Mouse (Mus musculus): ENCODE results near the gene Wdr64. TPM values are rescaled to one million over a fixed set of nuclear protein-coding genes. Genes with fewer than 3 reads are reported as not detected.
A peak's percentile ranks its signal among the peaks of the same experiment; 100 is the strongest.

Gene Wdr64
- 0.09 TPM in 1 of 2 replicates, not detected in the other for polyA plus RNA-seq (2014; fragmentation: Nextera tagmentation; extraction: Ambion mirVana)

- H3K9ac ChIP-seq: no peak within 1 kb of the TSS
- DNase-seq (ENCODE audit: low spot score): no peak
- 82% methylated on average over 1 of the region's 1 CpGs for WGBS
These were observed at the start of gene Wdr64 for GRCm38 (mm10) chr1:175698293-175698692. Gene Wdr64, plus strand, starts transcription at chr1:175698593.

GRCm38 (mm10) chr1:175648615-175649014 is 49.8 kb upstream of the Wdr64 start:
- Histone ChIP-seq H3K27ac (no peak overlapping the region), H3K4me1 (replicated peaks; ENCODE audit: control insufficient read depth, insufficient read depth, low read length) (no peaks in the 10 kb centered on the region), H3K27me3 (ENCODE audit: control insufficient read depth, insufficient read depth, low read length) (no peaks in the 10 kb centered on the region), H3K36me3 (replicated peaks; ENCODE audit: control insufficient read depth, insufficient read depth) (no peaks in the 10 kb centered on the region), H3K4me2 (replicated peaks) (no peak overlapping the region), H3K4me3 (replicated peaks; ENCODE audit: low read length) (no peak overlapping the region), H3K9ac (no peak overlapping the region), H3K9me3 (ENCODE audit: control insufficient read depth, low read length) (no peaks in the 10 kb centered on the region)
- WGBS: 97% methylated on average over 4 of the region's 4 CpGs
- DNase-seq (ENCODE audit: low spot score) (no peak), ATAC-seq (ENCODE audit: low FRiP score) (no peak)

More at GRCm38 (mm10) chr1:175698293-175698692, at the start of gene Wdr64:
- Histone ChIP-seq H3K4me1 (replicated peaks; ENCODE audit: control insufficient read depth, insufficient read depth, low read length) (no peaks in the 10 kb centered on the region), H3K4me3 (replicated peaks; ENCODE audit: low read length) (no peak within 1 kb of the TSS), H3K9me3 (ENCODE audit: control insufficient read depth, low read length) (no peaks in the 10 kb centered on the region), H3K27ac (no peak within 1 kb of the TSS), H3K36me3 (replicated peaks; ENCODE audit: control insufficient read depth, insufficient read depth) (no peaks in the 10 kb centered on the region), H3K4me2 (replicated peaks) (no peak within 1 kb of the TSS), H3K27me3 (ENCODE audit: control insufficient read depth, insufficient read depth, low read length) (no peaks in the 10 kb centered on the region)
- ATAC-seq (ENCODE audit: low FRiP score): no peak

- no peak overlapping the region for H3K4me3 ChIP-seq (replicated peaks; ENCODE audit: low read length)
These were observed 38.5 kb upstream of the Wdr64 start for GRCm38 (mm10) chr1:175659900-175660299.

GRCm38 (mm10) chr1:175668666-175669405 is 29.6 kb upstream of the Wdr64 start:
- no peak for ATAC-seq (ENCODE audit: low FRiP score)
- DNase-seq (ENCODE audit: low spot score): peak; percentile 53
- WGBS: 84% methylated on average over 5 of the region's 5 CpGs
- no peak overlapping the region for H3K4me3 ChIP-seq (replicated peaks; ENCODE audit: low read length)
- H3K27ac ChIP-seq: no peak overlapping the region
- H3K4me1 ChIP-seq (replicated peaks; ENCODE audit: control insufficient read depth, insufficient read depth, low read length): no peaks in the 10 kb centered on the region
- no peaks in the 10 kb centered on the region for H3K9me3 ChIP-seq (ENCODE audit: control insufficient read depth, low read length)
- H3K27me3 ChIP-seq (ENCODE audit: control insufficient read depth, insufficient read depth, low read length): no peaks in the 10 kb centered on the region
- H3K4me2 ChIP-seq (replicated peaks): no peak overlapping the region
- H3K9ac ChIP-seq: no peak overlapping the region
- no peaks in the 10 kb centered on the region for H3K36me3 ChIP-seq (replicated peaks; ENCODE audit: control insufficient read depth, insufficient read depth)

More at GRCm38 (mm10) chr1:175659900-175660299, 38.5 kb upstream of the Wdr64 start:
- no peaks in the 10 kb centered on the region for H3K27me3 ChIP-seq (ENCODE audit: control insufficient read depth, insufficient read depth, low read length)
- no peak for ATAC-seq (ENCODE audit: low FRiP score)
- H3K4me2 ChIP-seq (replicated peaks): no peak overlapping the region
- no peak overlapping the region for H3K9ac ChIP-seq
- DNase-seq (ENCODE audit: low spot score): no peak
- 90% methylated on average over 4 of the region's 4 CpGs for WGBS
- H3K4me1 ChIP-seq (replicated peaks; ENCODE audit: control insufficient read depth, insufficient read depth, low read length): no peaks in the 10 kb centered on the region
- no peaks in the 10 kb centered on the region for H3K9me3 ChIP-seq (ENCODE audit: control insufficient read depth, low read length)
- no peak overlapping the region for H3K27ac ChIP-seq
- no peaks in the 10 kb centered on the region for H3K36me3 ChIP-seq (replicated peaks; ENCODE audit: control insufficient read depth, insufficient read depth)

- Histone ChIP-seq H3K4me2 (replicated peaks) (no peak overlapping the region), H3K27ac (no peak overlapping the region), H3K36me3 (replicated peaks; ENCODE audit: control insufficient read depth, insufficient read depth) (no peaks in the 10 kb centered on the region), H3K27me3 (ENCODE audit: control insufficient read depth, insufficient read depth, low read length) (no peaks in the 10 kb centered on the region), H3K9ac (no peak overlapping the region), H3K4me3 (replicated peaks; ENCODE audit: low read length) (no peak overlapping the region), H3K9me3 (ENCODE audit: control insufficient read depth, low read length) (no peaks in the 10 kb centered on the region), H3K4me1 (replicated peaks; ENCODE audit: control insufficient read depth, insufficient read depth, low read length) (no peaks in the 10 kb centered on the region)
- ATAC-seq (ENCODE audit: low FRiP score): no peak
- DNase-seq (ENCODE audit: low spot score): no peak
- WGBS: 87% methylated on average over 3 of the region's 3 CpGs
These were observed 28.9 kb upstream of the Wdr64 start for GRCm38 (mm10) chr1:175669456-175669855.

GRCm38 (mm10) chr1:175670042-175670441 is 28.4 kb upstream of the Wdr64 start:
- WGBS: 64% methylated on average over 7 of the region's 7 CpGs
- Histone ChIP-seq H3K9me3 (ENCODE audit: control insufficient read depth, low read length) (no peaks in the 10 kb centered on the region), H3K4me3 (replicated peaks; ENCODE audit: low read length) (no peak overlapping the region), H3K4me2 (replicated peaks) (no peak overlapping the region), H3K36me3 (replicated peaks; ENCODE audit: control insufficient read depth, insufficient read depth) (no peaks in the 10 kb centered on the region), H3K27me3 (ENCODE audit: control insufficient read depth, insufficient read depth, low read length) (no peaks in the 10 kb centered on the region), H3K4me1 (replicated peaks; ENCODE audit: control insufficient read depth, insufficient read depth, low read length) (no peaks in the 10 kb centered on the region), H3K27ac (no peak overlapping the region), H3K9ac (no peak overlapping the region)
- no peak for ATAC-seq (ENCODE audit: low FRiP score)
- no peak for DNase-seq (ENCODE audit: low spot score)

- Histone ChIP-seq H3K4me1 (replicated peaks; ENCODE audit: control insufficient read depth, insufficient read depth, low read length) (no peaks in the 10 kb centered on the region), H3K4me3 (replicated peaks; ENCODE audit: low read length) (no peak overlapping the region), H3K4me2 (replicated peaks) (no peak overlapping the region), H3K27me3 (ENCODE audit: control insufficient read depth, insufficient read depth, low read length) (no peaks in the 10 kb centered on the region), H3K27ac (no peak overlapping the region), H3K9me3 (ENCODE audit: control insufficient read depth, low read length) (no peaks in the 10 kb centered on the region), H3K9ac (no peak overlapping the region), H3K36me3 (replicated peaks; ENCODE audit: control insufficient read depth, insufficient read depth) (no peaks in the 10 kb centered on the region)
- ATAC-seq (ENCODE audit: low FRiP score): no peak
- DNase-seq (ENCODE audit: low spot score): no peak
- WGBS: 32% methylated on average over 1 of the region's 1 CpGs
These were observed 26.8 kb upstream of the Wdr64 start for GRCm38 (mm10) chr1:175671626-175672025.

GRCm38 (mm10) chr1:175673563-175674325 is 24.6 kb upstream of the Wdr64 start:
- Histone ChIP-seq H3K9me3 (ENCODE audit: control insufficient read depth, low read length) (no peaks in the 10 kb centered on the region), H3K27ac (no peak overlapping the region), H3K9ac (no peak overlapping the region), H3K4me2 (replicated peaks) (no peak overlapping the region), H3K4me1 (replicated peaks; ENCODE audit: control insufficient read depth, insufficient read depth, low read length) (no peaks in the 10 kb centered on the region), H3K27me3 (ENCODE audit: control insufficient read depth, insufficient read depth, low read length) (no peaks in the 10 kb centered on the region), H3K4me3 (replicated peaks; ENCODE audit: low read length) (no peak overlapping the region), H3K36me3 (replicated peaks; ENCODE audit: control insufficient read depth, insufficient read depth) (no peaks in the 10 kb centered on the region)
- DNase-seq (ENCODE audit: low spot score) (no peak), ATAC-seq (ENCODE audit: low FRiP score) (no peak)
- whole genome bisulfite sequencing: 87% methylated on average over 7 of the region's 7 CpGs

- DNase-seq (ENCODE audit: low spot score): no peak
- no peak overlapping the region for H3K4me3 ChIP-seq (replicated peaks; ENCODE audit: low read length)
- no peaks in the 10 kb centered on the region for H3K4me1 ChIP-seq (replicated peaks; ENCODE audit: control insufficient read depth, insufficient read depth, low read length)
- ATAC-seq (ENCODE audit: low FRiP score): no peak
- 88% methylated on average over 6 of the region's 6 CpGs for WGBS
- H3K27me3 ChIP-seq (ENCODE audit: control insufficient read depth, insufficient read depth, low read length): no peaks in the 10 kb centered on the region
- H3K4me2 ChIP-seq (replicated peaks): no peak overlapping the region
- no peak overlapping the region for H3K27ac ChIP-seq
- no peak overlapping the region for H3K9ac ChIP-seq
- H3K9me3 ChIP-seq (ENCODE audit: control insufficient read depth, low read length): no peaks in the 10 kb centered on the region
- H3K36me3 ChIP-seq (replicated peaks; ENCODE audit: control insufficient read depth, insufficient read depth): no peaks in the 10 kb centered on the region
These were observed 23.3 kb upstream of the Wdr64 start for GRCm38 (mm10) chr1:175675116-175675515.

Measured in hindbrain, embryonic 14.5 days (tissue).